Mouse (Mus musculus): ENCODE data around the gene Nup62.
A peak's percentile ranks its signal among the peaks of the same experiment; 100 is the strongest.

Gene Nup62

GRCm38 (mm10) chr7:44848561-44849415, 32.9 kb downstream of the Nup62 start, which contains the start of the genes Akt1s1 and Tbc1d17:
Gene Akt1s1, plus strand, starts transcription at chr7:44848991.
Gene Tbc1d17, minus strand, starts transcription at chr7:44849079.
- DNase-seq (ENCODE audit: extremely low read depth, low read depth, low spot score), result peak; percentile 99

GRCm38 (mm10) chr7:44849416-44850111, 33.7 kb downstream of the Nup62 start:
- DNase-seq (ENCODE audit: extremely low read depth, low read depth, low spot score), result peak; percentile 78

- no peak for DNase-seq (ENCODE audit: extremely low read depth, low read depth, low spot score)
These were observed 34.3 kb downstream of the Nup62 start for GRCm38 (mm10) chr7:44850146-44850545.

GRCm38 (mm10) chr7:44850789-44851624, 35.1 kb downstream of the Nup62 start:
- no peak for DNase-seq (ENCODE audit: extremely low read depth, low read depth, low spot score)

GRCm38 (mm10) chr7:44851625-44852234, 35.8 kb downstream of the Nup62 start:
- no peak for DNase-seq (ENCODE audit: extremely low read depth, low read depth, low spot score)

GRCm38 (mm10) chr7:44852259-44853027, 36.6 kb downstream of the Nup62 start:
- no peak for DNase-seq (ENCODE audit: extremely low read depth, low read depth, low spot score)

- no peak for DNase-seq (ENCODE audit: extremely low read depth, low read depth, low spot score)
These were observed 37.2 kb downstream of the Nup62 start for GRCm38 (mm10) chr7:44853065-44853464.

- DNase-seq (ENCODE audit: extremely low read depth, low read depth, low spot score), result no peak
These were observed 37.9 kb downstream of the Nup62 start for GRCm38 (mm10) chr7:44853596-44854355.

- DNase-seq (ENCODE audit: extremely low read depth, low read depth, low spot score), result no peak
These were observed 38.6 kb downstream of the Nup62 start for GRCm38 (mm10) chr7:44854356-44855031.

GRCm38 (mm10) chr7:44855036-44855435, 39.1 kb downstream of the Nup62 start:
- no peak for DNase-seq (ENCODE audit: extremely low read depth, low read depth, low spot score)

- DNase-seq (ENCODE audit: extremely low read depth, low read depth, low spot score), result no peak
These were observed 40.5 kb downstream of the Nup62 start for GRCm38 (mm10) chr7:44856265-44856916.

- peak; percentile 56 for DNase-seq (ENCODE audit: extremely low read depth, low read depth, low spot score)
These were observed 41.2 kb downstream of the Nup62 start, which contains the start of gene Pnkp for GRCm38 (mm10) chr7:44857042-44857552. Gene Pnkp, plus strand, starts transcription at chr7:44857139.

- DNase-seq (ENCODE audit: extremely low read depth, low read depth, low spot score), result no peak
These were observed 42.0 kb downstream of the Nup62 start for GRCm38 (mm10) chr7:44857905-44858304.

- no peak for DNase-seq (ENCODE audit: extremely low read depth, low read depth, low spot score)
These were observed 44.0 kb downstream of the Nup62 start for GRCm38 (mm10) chr7:44859896-44860295.

- DNase-seq (ENCODE audit: extremely low read depth, low read depth, low spot score), result no peak
These were observed 44.9 kb downstream of the Nup62 start for GRCm38 (mm10) chr7:44860576-44861428.

GRCm38 (mm10) chr7:44861429-44861816, 45.5 kb downstream of the Nup62 start:
- no peak for DNase-seq (ENCODE audit: extremely low read depth, low read depth, low spot score)

GRCm38 (mm10) chr7:44862434-44862833, 46.5 kb downstream of the Nup62 start:
- DNase-seq (ENCODE audit: extremely low read depth, low read depth, low spot score), result no peak

All from fat pad, adult 2 months (tissue).